Mouse (Mus musculus): ENCODE measurements around the gene Frmpd1.

DNA sequence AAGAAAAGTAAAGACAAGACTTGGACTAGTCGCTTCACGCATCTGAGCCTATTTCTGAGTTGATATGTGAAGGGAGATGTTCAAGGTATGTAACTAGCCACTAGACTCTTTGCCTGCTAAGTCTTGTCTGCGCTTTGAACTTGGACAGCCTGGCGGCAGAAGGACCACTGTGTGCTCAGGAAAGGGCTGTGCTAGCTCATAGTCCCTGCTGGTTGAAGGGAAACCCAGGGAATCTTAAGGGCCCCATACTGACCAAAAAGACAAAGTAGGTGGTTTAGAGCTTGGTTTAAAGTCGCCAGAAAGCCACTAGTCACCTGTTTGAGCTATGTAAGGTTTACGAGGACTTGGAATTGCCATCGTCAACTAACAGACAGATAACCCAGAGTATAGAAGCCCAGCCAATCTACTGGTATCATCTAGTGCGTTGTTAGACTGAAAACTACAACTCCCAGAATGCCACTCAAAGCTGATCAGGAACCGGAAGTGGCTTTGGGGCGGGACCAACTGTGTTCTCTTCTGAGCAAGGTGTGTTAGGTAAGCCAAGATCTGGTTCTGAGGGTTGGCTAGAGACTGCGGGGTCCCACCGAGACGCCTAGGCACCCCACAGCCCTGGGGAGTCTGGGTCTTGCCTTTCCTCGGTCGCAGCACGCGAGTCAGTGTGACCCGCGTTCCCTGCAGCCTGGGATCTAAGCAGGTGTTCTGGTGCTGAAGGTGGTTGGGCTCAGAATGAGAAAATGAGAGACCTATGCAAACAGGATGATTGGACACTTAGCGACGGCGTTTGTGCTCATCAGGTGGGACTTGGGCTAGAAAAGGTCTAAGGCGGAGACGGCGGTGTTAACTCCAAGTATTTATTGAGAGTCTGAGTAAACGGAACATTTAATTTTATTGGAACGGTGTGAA, 112.2 kb downstream of the Frmpd1 start, which contains the start of gene Trmt10b:
- TF ChIP-seq EP300 (IDR thresholded peaks at IDR 0.05) (no peak), CTCF (IDR thresholded peaks at IDR 0.05) (no peak)
